Mouse (Mus musculus) hindbrain, embryonic 16.5 days (tissue): ENCODE measurements around the gene Nrxn2. TPM values are rescaled to one million over a fixed set of nuclear protein-coding genes. Genes with fewer than 3 reads are reported as not detected.
A peak's percentile ranks its signal among the peaks of the same experiment; 100 is the strongest.

Experiments
- ATAC-seq: fragments of 200-750 bp; cut with Nextera tagmentation; 2 replicates; pipeline ENCODE4 v1.8.0; 2017; ENCODE audit warnings: moderate TSS enrichment, moderate library complexity
- H3K27ac ChIP-seq: fragments of 300-500 bp; sonication (generic); 2 replicates; pipeline ENCODE4 v1.5.1; 2014; ENCODE audit warnings: low read depth, mild to moderate bottlenecking, control low read depth, low read length, moderate library complexity
- H3K27me3 ChIP-seq: fragments of 300-500 bp; sonication (generic); replicated peaks from 2 replicates; pipeline ENCODE4 v1.6.1; 2014; ENCODE audit warnings: low read length; ENCODE audit not compliant: control insufficient read depth, insufficient read depth
- H3K36me3 ChIP-seq: fragments of 300-500 bp; sonication (generic); 2 replicates; pipeline ENCODE4 v1.6.1; 2014; ENCODE audit warnings: mild to moderate bottlenecking, low read length, moderate library complexity, mixed read lengths; ENCODE audit not compliant: control insufficient read depth, insufficient read depth
- H3K4me1 ChIP-seq: fragments of 300-500 bp; sonication (generic); 2 replicates; pipeline ENCODE4 v1.6.1; 2014; ENCODE audit warnings: low read depth, low read length; ENCODE audit not compliant: control insufficient read depth, insufficient read depth
- H3K4me2 ChIP-seq: fragments of 300-500 bp; sonication (generic); 2 replicates; pipeline ENCODE4 v1.6.1; 2014; ENCODE audit warnings: mild to moderate bottlenecking, low read length, control low read depth, moderate library complexity
- H3K4me3 ChIP-seq: fragments of 300-500 bp; sonication (generic); 2 replicates; pipeline ENCODE4 v1.5.1; 2014; ENCODE audit warnings: mild to moderate bottlenecking, low read length, control low read depth, moderate library complexity
- H3K9ac ChIP-seq: fragments of 300-500 bp; sonication (generic); 2 replicates; pipeline ENCODE4 v1.6.1; 2014; ENCODE audit warnings: low read depth, mild to moderate bottlenecking, control low read depth, low read length, moderate library complexity
- H3K9me3 ChIP-seq: fragments of 300-500 bp; sonication (generic); 2 replicates; pipeline ENCODE4 v1.6.1; 2014; ENCODE audit warnings: mild to moderate bottlenecking, low read length, moderate library complexity; ENCODE audit not compliant: control insufficient read depth
- WGBS: fragments of 180-500 bp; shearing (Covaris S2); extraction: QIAGEN DNeasy Blood & Tissue Kit; methylation state at CpG from one replicate; pipeline ENCODE4 v1.1.7; 2014; 5-methylcytosine and 5-hydroxymethylcytosine counted together
- polyA plus RNA-seq: library from polyadenylated mRNA; unstranded; fragments of >200 nt; fragmentation: Nextera tagmentation; extraction: Ambion mirVana; gene quantifications from 2 replicates; pipeline ENCODE4 v1.2.1, GENCODE M21; 2015

Gene Nrxn2
- polyA plus RNA-seq, 1 experiment from 2014 or later, result 37.1 TPM

DNA sequence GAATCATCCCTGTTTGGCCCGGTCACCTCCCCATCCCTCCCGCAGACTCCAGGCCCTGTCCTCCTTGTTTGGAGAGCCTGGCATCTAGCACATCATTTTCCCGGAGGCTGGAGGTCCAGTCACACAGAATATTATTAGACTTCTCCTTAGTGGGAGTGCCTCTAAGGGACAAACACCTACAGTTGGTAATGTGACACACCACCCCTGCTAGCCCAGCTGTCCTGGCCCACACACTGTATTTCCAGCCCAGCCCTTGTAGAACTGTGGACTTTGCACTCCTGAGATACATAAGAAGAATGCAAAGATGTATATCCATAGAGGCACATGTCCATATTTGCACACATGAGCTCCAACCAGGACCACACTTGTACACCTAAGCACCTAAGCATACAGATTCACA lies 103.1 kb downstream of the Nrxn2 start:
- H3K9ac ChIP-seq, result no peak overlapping the region
- H3K4me2 ChIP-seq, result no peak overlapping the region
- no peak overlapping the region for H3K27ac ChIP-seq
- WGBS, result 92% methylated on average over 3 of the region's 3 CpGs
- H3K4me3 ChIP-seq, result no peak overlapping the region
- H3K27me3 ChIP-seq, result no peaks in the 10 kb centered on the region
- H3K4me1 ChIP-seq, result peaks cover 21% of the 10 kb centered on the region
- ATAC-seq, result no peak
- no peaks in the 10 kb centered on the region for H3K9me3 ChIP-seq
- peaks cover 34% of the 10 kb centered on the region for H3K36me3 ChIP-seq

- H3K9me3 ChIP-seq, result no peaks in the 10 kb centered on the region
- WGBS, result 94% methylated on average over 14 of the region's 14 CpGs
- H3K9ac ChIP-seq, result no peak overlapping the region
- H3K4me2 ChIP-seq, result no peak overlapping the region
- no peak for ATAC-seq
- H3K4me3 ChIP-seq, result no peak overlapping the region
- H3K27me3 ChIP-seq, result no peaks in the 10 kb centered on the region
- peaks cover 32% of the 10 kb centered on the region for H3K36me3 ChIP-seq
- H3K27ac ChIP-seq, result no peak overlapping the region
- H3K4me1 ChIP-seq, result peaks cover 21% of the 10 kb centered on the region
Observed at GRCm38 (mm10) chr19:6522289-6522688, 103.8 kb downstream of the Nrxn2 start.

DNA sequence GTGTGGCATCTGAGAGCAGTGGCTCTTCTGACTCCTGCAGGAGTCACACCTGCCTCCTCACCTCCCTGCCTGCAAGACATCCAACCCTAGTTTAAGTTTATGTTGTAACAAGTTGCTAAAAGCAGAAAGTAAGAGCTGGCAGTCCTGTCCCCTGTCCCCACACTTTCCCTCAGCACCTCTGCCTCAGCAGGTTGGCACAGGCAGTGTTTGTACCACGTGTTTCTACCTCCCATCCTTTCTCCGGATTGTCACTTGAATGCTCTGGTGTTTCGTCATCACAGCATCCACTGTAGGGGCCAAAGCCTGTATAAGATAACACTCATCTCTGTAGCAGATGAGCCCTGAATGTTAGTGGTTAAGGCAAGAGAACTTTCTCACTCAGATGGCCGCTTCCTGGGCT lies 106.5 kb downstream of the Nrxn2 start:
- H3K4me1 ChIP-seq, result peaks cover 9% of the 10 kb centered on the region
- no peak overlapping the region for H3K27ac ChIP-seq
- H3K9ac ChIP-seq, result no peak overlapping the region
- peaks cover 21% of the 10 kb centered on the region for H3K36me3 ChIP-seq
- no peak overlapping the region for H3K4me2 ChIP-seq
- no peaks in the 10 kb centered on the region for H3K9me3 ChIP-seq
- no peaks in the 10 kb centered on the region for H3K27me3 ChIP-seq
- no peak for ATAC-seq
- no peak overlapping the region for H3K4me3 ChIP-seq
- WGBS, result 76% methylated on average over 4 of the region's 4 CpGs

DNA sequence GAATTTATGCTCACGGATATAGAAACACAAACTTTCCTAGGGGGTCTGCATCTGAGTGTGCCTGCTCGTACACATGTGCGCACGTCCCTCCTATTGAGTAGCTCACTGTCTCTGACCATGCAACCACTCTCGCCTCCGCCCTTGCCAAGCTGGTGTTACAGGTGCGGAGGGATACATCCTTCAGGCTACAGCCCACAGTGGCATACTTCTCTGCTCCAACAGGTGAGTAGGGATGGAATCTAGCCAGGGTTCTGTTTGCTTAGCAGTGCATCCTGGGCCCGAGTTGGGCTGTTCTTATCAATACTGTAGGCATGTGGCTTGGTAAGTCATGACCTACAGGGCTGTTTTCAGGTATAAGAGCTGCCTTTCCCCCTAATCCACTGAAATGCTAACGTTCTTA lies 107.5 kb downstream of the Nrxn2 start:
- H3K9ac ChIP-seq, result no peak overlapping the region
- no peak overlapping the region for H3K4me3 ChIP-seq
- ATAC-seq, result no peak
- peaks cover 17% of the 10 kb centered on the region for H3K36me3 ChIP-seq
- WGBS, result 88% methylated on average over 9 of the region's 9 CpGs
- H3K9me3 ChIP-seq, result no peaks in the 10 kb centered on the region
- H3K27ac ChIP-seq, result no peak overlapping the region
- H3K27me3 ChIP-seq, result no peaks in the 10 kb centered on the region
- no peak overlapping the region for H3K4me2 ChIP-seq
- H3K4me1 ChIP-seq, result peaks cover 12% of the 10 kb centered on the region

DNA sequence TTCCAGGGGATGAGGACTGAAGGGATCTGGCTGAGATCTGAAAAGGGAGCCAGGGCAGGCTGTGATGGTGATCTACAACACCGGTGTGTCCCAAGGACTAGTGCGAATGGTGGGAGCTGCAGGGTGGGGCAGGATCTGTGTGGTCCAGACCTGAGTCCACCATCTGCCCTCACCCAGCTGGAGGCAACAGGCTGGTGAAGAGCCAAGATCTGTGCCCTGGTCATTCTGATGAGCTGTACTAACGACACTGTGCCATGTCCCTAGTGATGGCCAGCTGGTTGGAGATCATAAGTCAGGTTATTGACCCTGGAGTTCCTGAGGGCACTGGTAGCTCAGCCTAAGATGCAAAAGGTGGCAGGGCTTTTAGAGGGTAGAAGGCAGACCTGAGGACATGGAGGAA lies 108.9 kb downstream of the Nrxn2 start:
- Histone ChIP-seq H3K4me1 (peaks cover 25% of the 10 kb centered on the region), H3K27ac (peak overlapping the region; percentile 13; the same call in 1 of the 2 replicates), H3K36me3 (peaks cover 11% of the 10 kb centered on the region), H3K9ac (no peak overlapping the region), H3K4me3 (no peak overlapping the region), H3K4me2 (no peak overlapping the region), H3K9me3 (no peaks in the 10 kb centered on the region), H3K27me3 (no peaks in the 10 kb centered on the region)
- 72% methylated on average over 3 of the region's 3 CpGs for WGBS
- ATAC-seq, result no peak

DNA sequence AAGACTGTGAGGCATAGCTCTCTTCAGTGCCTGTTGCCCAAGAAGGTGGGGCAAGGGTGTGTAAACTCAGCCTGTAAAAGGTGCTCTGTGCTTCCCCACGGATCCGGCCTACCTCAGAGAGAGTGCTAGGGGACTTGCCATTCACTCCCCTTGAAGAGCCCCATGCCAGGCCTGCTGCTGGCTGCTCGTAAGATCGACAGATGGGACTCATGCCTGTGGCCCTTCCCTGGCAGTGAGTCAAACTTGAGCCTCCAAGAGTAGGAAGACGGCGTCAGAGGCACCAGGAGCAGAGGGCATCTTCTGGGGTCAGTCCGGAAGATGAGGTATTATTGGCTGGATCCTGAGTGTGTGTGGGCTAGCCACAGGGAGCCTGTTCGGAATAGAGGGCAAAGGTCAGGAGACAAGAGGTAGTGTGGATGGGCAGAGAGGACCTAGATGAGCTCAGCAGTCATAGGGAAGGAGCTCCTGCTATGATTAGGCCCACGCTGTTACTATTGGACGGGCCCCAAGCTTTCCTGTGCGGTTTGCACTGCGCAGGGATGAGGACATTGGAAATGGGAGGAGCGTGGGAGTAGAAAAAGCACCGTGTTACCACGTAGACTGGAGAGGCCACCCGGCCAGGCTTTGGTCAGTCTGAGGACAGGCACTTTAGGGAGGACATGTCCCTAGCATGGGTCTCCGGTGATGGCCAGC lies 109.5 kb downstream of the Nrxn2 start:
- Histone ChIP-seq H3K27ac (peak overlapping the region; percentile 13; the same call in 1 of the 2 replicates), H3K4me1 (peaks cover 25% of the 10 kb centered on the region), H3K9ac (no peak overlapping the region), H3K4me3 (no peak overlapping the region), H3K9me3 (no peaks in the 10 kb centered on the region), H3K36me3 (peaks cover 9% of the 10 kb centered on the region), H3K27me3 (no peaks in the 10 kb centered on the region), H3K4me2 (no peak overlapping the region)
- 68% methylated on average over 17 of the region's 17 CpGs for WGBS
- no peak; the same call in 1 of the 2 replicates for ATAC-seq

DNA sequence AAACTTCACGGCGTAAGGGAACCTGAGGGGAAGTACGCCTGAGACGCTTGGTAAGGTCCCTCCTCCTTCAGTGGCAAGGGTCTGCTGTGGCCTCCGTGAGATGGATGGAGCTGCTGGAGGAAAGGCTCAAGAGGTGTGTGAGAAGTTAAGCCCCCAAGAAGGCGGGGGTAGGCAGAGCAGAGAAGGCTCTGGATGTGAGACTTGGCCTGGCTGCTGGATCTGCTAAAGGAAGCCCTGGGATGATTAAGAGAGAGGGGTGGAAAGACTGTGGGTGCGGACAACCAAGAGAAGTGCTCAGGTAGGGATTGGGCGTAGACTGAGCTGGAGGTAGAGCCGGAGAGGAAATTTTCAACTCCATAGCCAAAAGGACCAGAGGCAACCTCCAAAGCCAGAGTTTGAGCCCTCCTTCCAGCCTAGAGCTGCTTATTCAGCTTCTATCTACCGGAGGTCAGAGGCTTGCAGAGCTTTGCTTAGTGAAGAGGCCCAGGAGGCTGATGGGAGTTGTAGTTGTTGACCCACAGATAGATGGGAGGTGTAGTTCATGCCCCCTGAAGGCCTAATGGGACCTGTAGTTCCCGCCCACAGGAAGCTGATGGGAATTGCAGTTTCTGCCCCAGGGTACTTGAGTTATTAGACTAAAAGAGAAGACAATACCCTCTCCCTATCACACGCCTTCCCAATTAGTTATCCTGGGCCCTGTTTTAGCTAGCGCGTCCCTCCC lies 110.9 kb downstream of the Nrxn2 start:
- Histone ChIP-seq H3K4me3 (no peak overlapping the region), H3K4me1 (peaks cover 36% of the 10 kb centered on the region), H3K9ac (no peak overlapping the region), H3K27ac (peak overlapping the region; percentile 37; the same call in 1 of the 2 replicates), H3K36me3 (peaks cover 7% of the 10 kb centered on the region; the same call in 1 of the 2 replicates), H3K9me3 (no peaks in the 10 kb centered on the region), H3K4me2 (peak overlapping the region; percentile 11; the same call in 1 of the 2 replicates), H3K27me3 (no peaks in the 10 kb centered on the region)
- ATAC-seq, result no peak; the same call in 1 of the 2 replicates
- 60% methylated on average over 14 of the region's 14 CpGs for WGBS

- no peak for ATAC-seq
- Histone ChIP-seq H3K27ac (peak overlapping the region; percentile 46), H3K4me1 (peaks cover 36% of the 10 kb centered on the region), H3K4me3 (no peak overlapping the region), H3K9ac (0 out of 2 replicates have a peak overlapping the region, but pooled peaks have one; percentile 29), H3K36me3 (peaks cover 7% of the 10 kb centered on the region; the same call in 1 of the 2 replicates), H3K4me2 (0 out of 2 replicates have a peak overlapping the region, but pooled peaks have one; percentile 13), H3K27me3 (no peaks in the 10 kb centered on the region), H3K9me3 (no peaks in the 10 kb centered on the region)
- 18% methylated on average over 13 of the region's 13 CpGs for WGBS
Observed at GRCm38 (mm10) chr19:6530359-6530758, 111.8 kb downstream of the Nrxn2 start.

DNA sequence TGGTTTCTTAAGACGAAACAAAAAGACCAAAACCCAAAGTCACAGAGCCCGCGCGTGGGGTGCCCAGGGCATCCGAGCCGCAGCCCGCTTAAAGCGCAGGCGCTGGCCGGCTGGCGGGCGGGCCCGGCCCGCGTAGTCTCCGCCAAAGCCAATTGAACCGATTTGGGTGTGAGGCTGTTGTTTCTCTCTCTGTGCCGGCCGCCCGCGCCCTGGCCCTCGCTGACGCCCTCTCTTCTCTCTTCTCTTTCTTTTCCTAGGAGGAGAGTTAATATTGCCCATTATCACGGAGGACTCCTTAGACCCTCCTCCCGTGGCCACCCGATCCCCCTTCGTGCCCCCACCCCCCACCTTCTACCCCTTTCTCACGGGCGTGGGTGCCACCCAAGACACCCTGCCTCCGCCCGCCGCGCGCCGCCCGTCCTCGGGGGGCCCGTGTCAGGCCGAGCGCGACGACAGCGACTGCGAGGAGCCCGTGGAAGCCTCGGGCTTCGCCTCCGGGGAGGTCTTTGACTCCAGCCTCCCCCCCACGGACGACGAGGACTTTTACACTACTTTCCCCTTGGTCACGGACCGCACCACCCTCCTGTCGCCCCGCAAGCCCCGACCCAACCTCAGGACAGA lies 112.6 kb downstream of the Nrxn2 start:
- H3K27ac ChIP-seq, result peak overlapping the region; percentile 75
- H3K27me3 ChIP-seq, result no peaks in the 10 kb centered on the region
- no peak for ATAC-seq
- H3K9ac ChIP-seq, result peak overlapping the region; percentile 69
- peak overlapping the region; percentile 40 for H3K4me3 ChIP-seq
- peaks cover 36% of the 10 kb centered on the region for H3K4me1 ChIP-seq
- peak overlapping the region; percentile 71 for H3K4me2 ChIP-seq
- 2% methylated on average over 56 of the region's 56 CpGs for WGBS
- H3K36me3 ChIP-seq, result peaks cover 7% of the 10 kb centered on the region; the same call in 1 of the 2 replicates
- H3K9me3 ChIP-seq, result no peaks in the 10 kb centered on the region
